Mouse (Mus musculus) hindbrain, postnatal 0 days (tissue): ENCODE measurements around the gene Adgrl3. TPM values are rescaled to one million over a fixed set of nuclear protein-coding genes. Genes with fewer than 3 reads are reported as not detected.

Experiments
- ATAC-seq: fragments of 200-750 bp; cut with Nextera tagmentation; 2 replicates; pipeline ENCODE4 v1.8.0; 2017; ENCODE audit warnings: mild to moderate bottlenecking, moderate TSS enrichment, moderate library complexity
- DNase-seq: peaks from one replicate; pipeline ENCODE4 v3.0.0-alpha.2; 2015; ENCODE audit warnings: low spot score
- H3K27ac ChIP-seq: fragments of 300-500 bp; sonication (generic); 2 replicates; pipeline ENCODE4 v1.5.1; 2014; ENCODE audit warnings: mild to moderate bottlenecking
- H3K27me3 ChIP-seq: fragments of 300-500 bp; sonication (generic); 2 replicates; pipeline ENCODE4 v1.6.1; 2014; ENCODE audit warnings: low read length, mixed read lengths; ENCODE audit not compliant: insufficient read depth
- H3K36me3 ChIP-seq: fragments of 300-500 bp; sonication (generic); 2 replicates; pipeline ENCODE4 v1.6.1; 2014; ENCODE audit warnings: low read length, mixed read lengths; ENCODE audit not compliant: insufficient read depth
- H3K4me1 ChIP-seq: fragments of 300-500 bp; sonication (generic); 2 replicates; pipeline ENCODE4 v1.6.1; 2014; ENCODE audit warnings: antibody characterized with exemption, low read length, mixed read lengths; ENCODE audit not compliant: insufficient read depth
- H3K4me2 ChIP-seq: fragments of 300-500 bp; sonication (generic); 2 replicates; pipeline ENCODE4 v1.6.1; 2014; ENCODE audit warnings: low read depth, mild to moderate bottlenecking, low read length, moderate library complexity, mixed read lengths
- H3K4me3 ChIP-seq: fragments of 300-500 bp; sonication (generic); 2 replicates; pipeline ENCODE4 v1.5.1; 2014; ENCODE audit warnings: low read length
- H3K9ac ChIP-seq: fragments of 300-500 bp; sonication (generic); replicated peaks from 2 replicates; pipeline ENCODE4 v1.6.1; 2014; ENCODE audit warnings: mild to moderate bottlenecking, low read length, moderate library complexity, mixed read lengths
- H3K9me3 ChIP-seq: fragments of 300-500 bp; sonication (generic); 2 replicates; pipeline ENCODE4 v1.6.1; 2016; ENCODE audit warnings: low read length, mixed read lengths
- CTCF ChIP-seq: IDR thresholded peaks from 2 replicates; pipeline ENCODE4 v1.5.1; 2016; ENCODE audit warnings: antibody characterized with exemption, control low read depth, low read depth
- WGBS: fragments of 180-500 bp; shearing (Covaris S2); extraction: QIAGEN DNeasy Blood & Tissue Kit; methylation state at CpG from one replicate; pipeline ENCODE4 v1.1.7; 2014; 5-methylcytosine and 5-hydroxymethylcytosine counted together
- polyA plus RNA-seq: library from polyadenylated mRNA; unstranded; fragments of >200 nt; fragmentation: Nextera tagmentation; extraction: Ambion mirVana; gene quantifications from 2 replicates; pipeline ENCODE4 v1.2.1, GENCODE M21; 2015
- total RNA-seq: library from RNA; depleted of rRNA; stranded (reverse); fragments of >200 nt; gene quantifications from 2 replicates; pipeline ENCODE4 v1.2.3, GENCODE M21; 2014

The Adgrl3 gene
- total and polyA plus RNA-seq, 2 experiments from 2014 or later, result 52.7 to 186 TPM

- no peaks in the 10 kb centered on the region for H3K9me3 ChIP-seq
- H3K36me3 ChIP-seq, result no peaks in the 10 kb centered on the region
- H3K9ac ChIP-seq, result no peak overlapping the region
- no peak overlapping the region for H3K4me2 ChIP-seq
- ATAC-seq (no peak), DNase-seq (peak; percentile 46)
- H3K4me1 ChIP-seq, result no peaks in the 10 kb centered on the region
- no peak overlapping the region for H3K27ac ChIP-seq
- H3K4me3 ChIP-seq, result no peak overlapping the region
- H3K27me3 ChIP-seq, result no peaks in the 10 kb centered on the region
- WGBS, result 43% methylated on average over 1 of the region's 1 CpGs
- no peak for TF ChIP-seq CTCF
Observed at GRCm38 (mm10) chr5:81136394-81136793, 116.5 kb downstream of the Adgrl3 start.

- 31% methylated on average over 12 of the region's 12 CpGs for WGBS
- peak; percentile 40; the same call in 1 of the 2 replicates for ATAC-seq
- peak overlapping the region; percentile 37 for H3K4me2 ChIP-seq
Observed at GRCm38 (mm10) chr5:81155791-81156190, 135.9 kb downstream of the Adgrl3 start.

GRCm38 (mm10) chr5:81156281-81156680 is 136.3 kb downstream of the Adgrl3 start:
- H3K4me2 ChIP-seq, result no peak overlapping the region
- no peak overlapping the region for H3K4me3 ChIP-seq
- 0 out of 2 replicates have a peak, but pooled peaks have one; percentile 24 for ATAC-seq
- H3K36me3 ChIP-seq, result no peaks in the 10 kb centered on the region
- H3K27me3 ChIP-seq, result no peaks in the 10 kb centered on the region
- H3K4me1 ChIP-seq, result peaks cover 7% of the 10 kb centered on the region; the same call in 1 of the 2 replicates
- TF ChIP-seq CTCF, result no peak
- WGBS, result 29% methylated on average over 2 of the region's 2 CpGs
- H3K27ac ChIP-seq, result peak overlapping the region; percentile 27; the same call in 1 of the 2 replicates
- peak; percentile 36 for DNase-seq
- H3K9me3 ChIP-seq, result no peaks in the 10 kb centered on the region
- H3K9ac ChIP-seq, result no peak overlapping the region

More at GRCm38 (mm10) chr5:81155791-81156190, 135.9 kb downstream of the Adgrl3 start:
- Histone ChIP-seq H3K36me3 (no peaks in the 10 kb centered on the region), H3K27me3 (no peaks in the 10 kb centered on the region), H3K9me3 (no peaks in the 10 kb centered on the region), H3K9ac (no peak overlapping the region), H3K27ac (no peak overlapping the region), H3K4me1 (peaks cover 7% of the 10 kb centered on the region; the same call in 1 of the 2 replicates), H3K4me3 (no peak overlapping the region)
- DNase-seq, result peak; percentile 56
- TF ChIP-seq CTCF, result no peak

- Histone ChIP-seq H3K4me2 (no peak overlapping the region), H3K4me1 (peaks cover 7% of the 10 kb centered on the region; the same call in 1 of the 2 replicates), H3K9ac (no peak overlapping the region), H3K27ac (peak overlapping the region; percentile 27; the same call in 1 of the 2 replicates), H3K36me3 (no peaks in the 10 kb centered on the region), H3K4me3 (no peak overlapping the region), H3K27me3 (no peaks in the 10 kb centered on the region), H3K9me3 (no peaks in the 10 kb centered on the region)
- DNase-seq, result no peak
- TF ChIP-seq CTCF, result no peak
- ATAC-seq, result no peak
- WGBS, result 32% methylated on average over 5 of the region's 5 CpGs
Observed at GRCm38 (mm10) chr5:81156796-81157195, 136.9 kb downstream of the Adgrl3 start.

GRCm38 (mm10) chr5:81159013-81159412 is 139.1 kb downstream of the Adgrl3 start:
- Histone ChIP-seq H3K4me2 (no peak overlapping the region), H3K9ac (no peak overlapping the region), H3K4me3 (no peak overlapping the region), H3K27ac (0 out of 2 replicates have a peak overlapping the region, but pooled peaks have one; percentile 16), H3K4me1 (peaks cover 7% of the 10 kb centered on the region; the same call in 1 of the 2 replicates), H3K36me3 (no peaks in the 10 kb centered on the region), H3K9me3 (no peaks in the 10 kb centered on the region), H3K27me3 (no peaks in the 10 kb centered on the region)
- no peak for TF ChIP-seq CTCF
- WGBS, result 63% methylated on average over 12 of the region's 12 CpGs
- DNase-seq (peak; percentile 55), ATAC-seq (peak; percentile 56; the same call in 1 of the 2 replicates)

GRCm38 (mm10) chr5:81160431-81160830 is 140.5 kb downstream of the Adgrl3 start:
- Histone ChIP-seq H3K4me2 (no peak overlapping the region), H3K9ac (no peak overlapping the region), H3K4me3 (no peak overlapping the region), H3K27me3 (no peaks in the 10 kb centered on the region), H3K27ac (no peak overlapping the region), H3K9me3 (no peaks in the 10 kb centered on the region), H3K36me3 (no peaks in the 10 kb centered on the region), H3K4me1 (peaks cover 7% of the 10 kb centered on the region; the same call in 1 of the 2 replicates)
- ATAC-seq, result no peak
- TF ChIP-seq CTCF, result no peak
- WGBS, result 69% methylated on average over 6 of the region's 6 CpGs
- DNase-seq, result peak; percentile 2

GRCm38 (mm10) chr5:81188871-81189485 is 169.0 kb downstream of the Adgrl3 start:
- Histone ChIP-seq H3K4me2 (no peak overlapping the region), H3K36me3 (no peaks in the 10 kb centered on the region), H3K9me3 (no peaks in the 10 kb centered on the region), H3K9ac (no peak overlapping the region), H3K27me3 (no peaks in the 10 kb centered on the region), H3K27ac (no peak overlapping the region), H3K4me3 (no peak overlapping the region), H3K4me1 (no peaks in the 10 kb centered on the region)
- 39% methylated on average over 4 of the region's 4 CpGs for WGBS
- ATAC-seq (no peak), DNase-seq (peak; percentile 44)
- no peak for TF ChIP-seq CTCF
